Mouse (Mus musculus) liver, adult 2 months (tissue): ENCODE measurements around the gene Ppp2r2d.

Experiments
- CTCF ChIP-seq: fragments of 200-500 bp; IDR thresholded peaks from 2 replicates; pipeline ENCODE4 v1.5.1; 2011; ENCODE audit warnings: low read depth, low read length, control low read depth
- POLR2A ChIP-seq: fragments of 200-500 bp; IDR thresholded peaks from 2 replicates; pipeline ENCODE4 v1.6.1; 2011; ENCODE audit warnings: low read length, control low read depth; ENCODE audit not compliant: insufficient read depth; ENCODE audit errors: extremely low read depth

- TF ChIP-seq CTCF (no peak), POLR2A (no peak)
These were observed 75.7 kb downstream of the Ppp2r2d start for GRCm38 (mm10) chr7:138921611-138922010.
